Mouse (Mus musculus): ENCODE measurements at regions not wholly inside any gene's neighbourhood (a gene's known extent, or its start where the extent isn't known, plus 50 kb on each side); places are given as distances from the start of the nearest gene placed in this dataset.
A peak's percentile ranks its signal among the peaks of the same experiment; 100 is the strongest.

- ATAC-seq (ENCODE audit: poor library complexity, severe bottlenecking), result no peak
These were observed 329.7 kb upstream of the Chrm2 start for GRCm38 (mm10) chr6:36058206-36058605.

GRCm38 (mm10) chr6:36060411-36060810 is 327.5 kb upstream of the Chrm2 start:
- no peak for ATAC-seq (ENCODE audit: poor library complexity, severe bottlenecking)

- ATAC-seq (ENCODE audit: poor library complexity, severe bottlenecking), result no peak
These were observed 323.0 kb upstream of the Chrm2 start for GRCm38 (mm10) chr6:36064919-36065318.

GRCm38 (mm10) chr6:36068690-36069089 is 319.2 kb upstream of the Chrm2 start:
- ATAC-seq (ENCODE audit: poor library complexity, severe bottlenecking), result no peak

- ATAC-seq (ENCODE audit: poor library complexity, severe bottlenecking), result no peak
These were observed 308.3 kb upstream of the Chrm2 start for GRCm38 (mm10) chr6:36079559-36079958.

- ATAC-seq (ENCODE audit: poor library complexity, severe bottlenecking), result no peak
These were observed 294.3 kb upstream of the Chrm2 start for GRCm38 (mm10) chr6:36093584-36093983.

- no peak for ATAC-seq (ENCODE audit: poor library complexity, severe bottlenecking)
These were observed 293.8 kb upstream of the Chrm2 start for GRCm38 (mm10) chr6:36094075-36094474.

GRCm38 (mm10) chr6:36097391-36097790 is 290.5 kb upstream of the Chrm2 start:
- no peak for ATAC-seq (ENCODE audit: poor library complexity, severe bottlenecking)

GRCm38 (mm10) chr6:36098179-36098578 is 289.7 kb upstream of the Chrm2 start:
- ATAC-seq (ENCODE audit: poor library complexity, severe bottlenecking), result no peak

GRCm38 (mm10) chr6:36108830-36109229 is 279.1 kb upstream of the Chrm2 start:
- no peak for ATAC-seq (ENCODE audit: poor library complexity, severe bottlenecking)

GRCm38 (mm10) chr6:36137223-36137622 is 250.7 kb upstream of the Chrm2 start:
- ATAC-seq (ENCODE audit: poor library complexity, severe bottlenecking), result peak; percentile 84

GRCm38 (mm10) chr6:36147267-36147666 is 240.6 kb upstream of the Chrm2 start:
- peak; percentile 56; the same call in 1 of the 2 replicates for ATAC-seq (ENCODE audit: poor library complexity, severe bottlenecking)

- ATAC-seq (ENCODE audit: poor library complexity, severe bottlenecking), result no peak
These were observed 213.4 kb upstream of the Chrm2 start for GRCm38 (mm10) chr6:36174514-36174913.

GRCm38 (mm10) chr6:36175112-36175511 is 212.8 kb upstream of the Chrm2 start:
- no peak for ATAC-seq (ENCODE audit: poor library complexity, severe bottlenecking)

- no peak for ATAC-seq (ENCODE audit: poor library complexity, severe bottlenecking)
These were observed 208.0 kb upstream of the Chrm2 start for GRCm38 (mm10) chr6:36179895-36180294.

- ATAC-seq (ENCODE audit: poor library complexity, severe bottlenecking), result no peak
These were observed 205.2 kb upstream of the Chrm2 start for GRCm38 (mm10) chr6:36182698-36183097.

GRCm38 (mm10) chr6:36206666-36207065 is 181.2 kb upstream of the Chrm2 start:
- ATAC-seq (ENCODE audit: poor library complexity, severe bottlenecking), result no peak

- ATAC-seq (ENCODE audit: poor library complexity, severe bottlenecking), result no peak
These were observed 166.6 kb upstream of the Chrm2 start for GRCm38 (mm10) chr6:36221308-36221707.

- no peak for ATAC-seq (ENCODE audit: poor library complexity, severe bottlenecking)
These were observed 153.4 kb upstream of the Chrm2 start for GRCm38 (mm10) chr6:36234438-36234837.

- no peak for ATAC-seq (ENCODE audit: poor library complexity, severe bottlenecking)
These were observed 140.9 kb upstream of the Chrm2 start for GRCm38 (mm10) chr6:36247027-36247426.

- ATAC-seq (ENCODE audit: poor library complexity, severe bottlenecking), result no peak
These were observed 139.7 kb upstream of the Chrm2 start for GRCm38 (mm10) chr6:36248219-36248618.

GRCm38 (mm10) chr6:36249047-36249446 is 138.8 kb upstream of the Chrm2 start:
- ATAC-seq (ENCODE audit: poor library complexity, severe bottlenecking), result peak; percentile 54; the same call in 1 of the 2 replicates

- ATAC-seq (ENCODE audit: poor library complexity, severe bottlenecking), result no peak
These were observed 121.0 kb upstream of the Chrm2 start for GRCm38 (mm10) chr6:36266717-36267402.
